Mouse (Mus musculus): ENCODE measurements around the gene Sec14l1.

Sec14l1 gene

GRCm38 (mm10) chr11:117109179-117109954, 5.6 kb upstream of the Sec14l1 start:
- DNase-seq (ENCODE audit: low spot score): no peak

- DNase-seq (ENCODE audit: low spot score): no peak
These were observed 2.9 kb upstream of the Sec14l1 start for GRCm38 (mm10) chr11:117111967-117112648.

GRCm38 (mm10) chr11:117112649-117113051, 2.3 kb upstream of the Sec14l1 start:
- DNase-seq (ENCODE audit: low spot score): no peak

DNA sequence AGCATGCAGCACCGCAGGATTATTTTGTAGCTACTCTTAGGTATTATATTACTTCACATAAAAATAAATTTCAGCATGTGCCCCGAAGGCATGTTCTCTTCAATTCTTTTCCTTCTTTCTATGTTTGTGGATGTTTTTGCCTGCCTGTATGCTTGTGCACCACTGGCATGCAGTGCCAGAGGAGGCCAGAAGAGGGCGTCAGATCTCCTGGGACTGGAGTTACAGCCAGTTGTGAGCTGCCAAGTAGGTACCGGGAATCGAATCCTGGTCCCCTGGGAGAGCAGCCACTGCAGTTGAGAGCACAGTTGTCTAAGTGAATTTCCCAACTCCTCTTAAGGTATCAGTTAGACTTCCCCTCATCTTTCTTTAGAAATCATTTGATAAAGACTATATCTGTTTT, 1.6 kb upstream of the Sec14l1 start:
- no peak for DNase-seq (ENCODE audit: low spot score)

DNA sequence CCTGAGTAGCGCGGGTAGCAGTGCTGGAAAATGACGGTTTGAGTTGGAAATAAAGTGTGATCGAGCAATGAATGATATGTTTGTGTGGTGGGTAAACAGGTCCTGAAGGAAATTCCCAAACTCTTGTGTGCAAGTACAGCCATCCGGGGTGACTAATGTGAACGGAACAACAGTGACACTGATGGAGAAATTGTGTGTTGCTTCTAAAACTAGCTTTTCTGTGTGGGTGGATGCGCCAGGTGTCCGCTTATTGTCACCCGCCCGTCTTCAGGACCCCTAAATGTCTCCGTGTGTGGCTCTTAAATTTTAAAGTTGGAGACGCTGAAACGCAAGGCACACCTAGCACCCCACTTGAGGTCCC, 757 bp upstream of the Sec14l1 start:
- no peak for DNase-seq (ENCODE audit: low spot score)

GRCm38 (mm10) chr11:117115346-117116219, 615 bp downstream of the Sec14l1 start:
- DNase-seq (ENCODE audit: low spot score): no peak

DNA sequence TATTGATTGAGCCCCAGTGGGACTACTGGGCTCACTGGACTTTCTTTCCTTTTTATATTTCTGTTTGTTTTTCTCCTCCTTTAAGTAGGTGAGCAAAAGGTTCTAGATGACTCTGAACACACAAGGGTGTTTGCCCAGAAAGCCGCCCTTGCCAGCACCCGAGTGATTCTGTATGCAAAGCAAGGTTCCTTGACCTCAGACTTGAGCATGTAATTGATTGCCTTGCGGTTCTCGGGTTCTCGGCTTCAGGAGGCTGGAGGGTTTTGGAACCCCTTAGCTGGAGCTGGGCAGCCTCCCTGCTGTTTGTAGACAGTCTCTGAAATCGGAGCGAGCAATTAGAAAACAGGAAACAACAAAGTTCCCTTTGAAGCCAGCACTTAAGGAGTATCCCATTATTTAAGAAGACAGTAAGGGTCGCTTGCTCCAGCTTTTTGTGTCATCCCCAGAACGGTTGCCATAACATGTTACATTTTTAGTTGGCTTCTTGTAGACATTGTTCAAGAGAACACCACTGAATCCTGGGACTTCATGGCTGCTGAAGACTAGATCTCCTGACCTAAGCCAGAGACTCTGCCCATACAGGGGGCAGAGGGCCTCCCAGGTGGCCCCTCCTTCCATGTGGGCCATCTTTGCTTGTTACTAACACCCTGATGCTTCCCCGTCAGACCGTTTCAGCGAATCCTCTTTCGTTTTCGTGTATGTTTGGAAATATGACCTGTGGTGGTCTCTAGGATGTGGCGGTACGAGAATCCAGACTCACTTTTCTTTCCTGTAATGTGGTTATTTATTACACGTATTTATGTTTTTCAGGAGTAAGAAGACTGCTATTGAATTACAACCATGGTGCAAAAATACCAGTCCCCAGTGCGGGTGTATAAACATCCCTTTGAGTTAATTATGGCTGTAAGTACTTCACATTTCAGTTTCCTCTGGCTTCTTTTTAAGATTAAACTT, 1.7 kb downstream of the Sec14l1 start:
- no peak for DNase-seq (ENCODE audit: low spot score)

DNA sequence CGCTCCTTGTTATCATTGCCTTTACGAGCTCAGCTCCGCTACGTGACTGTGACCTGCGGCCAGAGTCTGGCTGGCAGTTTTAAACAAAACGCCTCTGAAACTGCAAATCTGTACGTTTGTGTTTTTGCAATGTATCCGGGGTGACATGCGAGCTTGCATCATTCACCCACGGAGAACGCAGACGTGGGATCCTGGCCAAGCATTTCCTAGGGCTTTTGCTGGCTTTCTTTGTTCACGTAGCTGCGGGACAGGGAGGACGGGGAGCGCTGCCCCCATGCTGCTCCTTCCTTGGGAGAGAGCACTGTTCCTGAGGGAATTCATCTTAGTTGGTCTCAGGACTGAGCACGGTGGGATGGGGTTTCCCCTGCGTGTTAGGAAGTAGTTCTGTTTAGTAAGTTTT, 2.4 kb downstream of the Sec14l1 start:
- no peak for DNase-seq (ENCODE audit: low spot score)

DNA sequence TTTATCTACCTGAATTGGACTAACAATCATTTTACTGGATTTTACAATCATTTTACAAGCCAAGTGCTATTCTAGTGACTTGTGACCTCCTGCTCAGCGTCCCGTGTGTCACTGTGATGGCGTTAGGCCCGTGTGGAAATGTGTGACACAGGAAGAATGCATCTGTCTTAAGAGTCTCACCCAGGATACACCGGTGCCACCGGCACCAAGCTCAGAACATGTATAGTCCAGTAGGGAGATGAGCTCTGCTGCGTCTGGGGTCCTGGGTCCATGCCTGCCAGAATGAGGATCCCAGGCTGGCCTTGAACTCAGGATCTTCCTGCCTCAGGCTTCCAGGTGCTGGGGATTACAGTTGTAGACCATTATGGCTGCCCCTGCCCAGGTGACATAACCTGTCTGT, 2.8 kb downstream of the Sec14l1 start:
- DNase-seq (ENCODE audit: low spot score): no peak

DNA sequence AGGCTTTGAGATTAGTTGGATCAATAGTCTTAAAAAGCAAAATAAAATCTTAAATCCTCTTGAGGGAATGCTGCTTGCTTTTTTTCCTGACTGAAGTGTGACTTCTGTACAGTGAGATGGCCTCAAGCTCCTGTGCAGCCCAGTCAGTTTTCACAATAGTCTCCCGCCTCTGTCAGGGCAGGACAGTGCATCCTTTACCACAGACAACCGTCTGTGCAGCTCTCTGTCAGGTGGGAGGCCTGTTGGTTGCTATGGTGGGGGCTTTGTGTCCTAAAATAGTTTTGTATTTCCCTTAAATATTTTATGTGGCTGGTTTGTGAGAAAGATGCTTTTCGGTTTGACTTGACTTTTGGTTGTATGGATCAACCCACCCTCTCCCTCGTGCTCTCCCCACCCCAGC, 3.3 kb downstream of the Sec14l1 start:
- DNase-seq (ENCODE audit: low spot score): no peak

- DNase-seq (ENCODE audit: low spot score): no peak
These were observed 3.9 kb downstream of the Sec14l1 start for GRCm38 (mm10) chr11:117118721-117119321.

DNA sequence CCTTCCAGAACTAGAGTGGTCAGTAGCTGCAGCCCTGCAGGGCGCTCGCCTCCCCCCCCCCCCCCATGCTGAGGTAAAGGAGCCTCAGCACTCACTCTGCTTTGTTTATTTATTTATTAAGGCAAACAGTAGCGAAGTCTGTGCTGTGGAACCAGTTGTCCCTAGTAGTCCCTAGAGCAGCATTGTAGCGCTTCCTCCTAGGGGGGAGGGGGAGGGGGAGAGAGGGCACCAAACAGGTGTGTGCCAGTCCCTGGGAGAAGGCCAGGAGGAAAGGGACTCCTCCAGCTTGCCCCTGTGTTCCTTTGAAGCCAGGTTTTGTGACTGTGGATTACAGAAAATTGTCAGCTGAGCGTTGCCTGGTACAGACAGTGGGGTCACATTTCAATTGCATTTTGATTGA, 4.8 kb downstream of the Sec14l1 start:
- no peak for DNase-seq (ENCODE audit: low spot score)

GRCm38 (mm10) chr11:117120285-117121163, 5.6 kb downstream of the Sec14l1 start:
- no peak for DNase-seq (ENCODE audit: low spot score)

DNA sequence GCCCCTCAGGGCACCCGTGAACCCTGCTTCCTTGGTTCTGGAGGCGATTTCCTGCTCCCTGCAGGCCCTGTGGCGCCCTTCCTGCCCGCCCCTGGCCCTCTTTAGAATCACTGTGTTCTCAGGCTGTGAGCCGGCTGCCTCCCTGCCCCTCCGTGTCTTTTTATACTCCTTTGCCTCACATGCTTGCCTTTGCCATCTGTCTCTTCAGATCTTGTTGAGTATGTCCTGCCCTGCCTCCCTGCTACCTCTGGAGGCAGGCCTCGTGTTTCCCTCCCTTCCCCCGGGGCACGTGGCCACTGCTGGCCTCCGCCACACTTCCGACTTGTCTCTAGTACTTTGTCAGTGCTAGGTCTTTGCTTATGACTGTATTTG, 6.2 kb downstream of the Sec14l1 start:
- no peak for DNase-seq (ENCODE audit: low spot score)

GRCm38 (mm10) chr11:117121954-117122353, 7.0 kb downstream of the Sec14l1 start:
- DNase-seq (ENCODE audit: low spot score): no peak

GRCm38 (mm10) chr11:117123418-117124085, 8.6 kb downstream of the Sec14l1 start:
- no peak for DNase-seq (ENCODE audit: low spot score)

DNA sequence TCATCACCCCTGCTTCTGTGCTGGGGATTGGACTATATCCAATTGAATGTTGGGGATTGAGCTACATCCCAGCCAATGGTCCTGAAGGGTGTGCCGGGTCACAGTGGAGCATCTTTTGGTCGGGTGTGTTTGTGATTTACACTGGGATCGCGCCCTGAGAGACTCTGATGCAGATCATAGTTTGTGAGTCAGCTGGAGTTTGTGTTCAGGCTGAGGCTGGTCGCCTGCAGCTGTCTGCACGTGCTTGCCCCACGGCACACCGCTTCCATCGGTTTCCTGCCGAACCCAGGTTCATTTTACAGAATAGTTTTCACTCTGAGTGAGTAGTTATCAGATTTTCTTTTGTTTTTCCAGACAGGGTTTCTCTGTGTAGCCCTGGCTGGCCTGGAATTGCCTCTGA, 9.6 kb downstream of the Sec14l1 start:
- no peak for DNase-seq (ENCODE audit: low spot score)

- no peak for DNase-seq (ENCODE audit: low spot score)
These were observed 12.4 kb downstream of the Sec14l1 start for GRCm38 (mm10) chr11:117127250-117127837.

- DNase-seq (ENCODE audit: low spot score): peak; percentile 53
These were observed 13.1 kb downstream of the Sec14l1 start for GRCm38 (mm10) chr11:117127931-117128548.

Measured in yolk sac, embryonic 10.5 days (tissue).